Mouse (Mus musculus) hindbrain, embryonic 10.5 days (tissue): ENCODE results near the gene Txnrd1. TPM values are rescaled to one million over a fixed set of nuclear protein-coding genes. Genes with fewer than 3 reads are reported as not detected.

Experiments
- DNase-seq: peaks from one replicate; pipeline ENCODE4 v3.0.0-alpha.2; 2017; ENCODE audit warnings: low spot score
- H3K27ac ChIP-seq: fragments of 300-500 bp; sonication (generic); 2 replicates; pipeline ENCODE4 v1.5.1; 2016; ENCODE audit warnings: mild to moderate bottlenecking, moderate library complexity
- H3K27me3 ChIP-seq: fragments of 300-500 bp; sonication (generic); 2 replicates; pipeline ENCODE4 v1.6.1; 2016; ENCODE audit warnings: mild to moderate bottlenecking; ENCODE audit not compliant: poor library complexity, insufficient read depth, severe bottlenecking
- H3K36me3 ChIP-seq: fragments of 300-500 bp; sonication (generic); 2 replicates; pipeline ENCODE4 v1.6.1; 2016; ENCODE audit warnings: mild to moderate bottlenecking, moderate library complexity
- H3K4me1 ChIP-seq: fragments of 300-500 bp; sonication (generic); replicated peaks from 2 replicates; pipeline ENCODE4 v1.6.1; 2016; ENCODE audit warnings: mild to moderate bottlenecking
- H3K4me3 ChIP-seq: fragments of 300-500 bp; sonication (generic); 2 replicates; pipeline ENCODE4 v1.5.1; 2016; ENCODE audit warnings: mild to moderate bottlenecking, moderate library complexity
- H3K9me3 ChIP-seq: fragments of 300-500 bp; sonication (generic); 2 replicates; pipeline ENCODE4 v1.6.1; 2016; ENCODE audit warnings: mild to moderate bottlenecking, moderate library complexity
- WGBS: fragments of 180-500 bp; shearing (Covaris S2); methylation state at CpG from one replicate; pipeline ENCODE4 v1.1.7; 2016; 5-methylcytosine and 5-hydroxymethylcytosine counted together
- polyA plus RNA-seq: library from polyadenylated mRNA; unstranded; fragments of >200 nt; fragmentation: Nextera tagmentation; extraction: Ambion mirVana; gene quantifications from 2 replicates; pipeline ENCODE4 v1.2.1, GENCODE M21; 2016

The Txnrd1 gene
- polyA plus RNA-seq, 1 experiment from 2014 or later: 164 TPM

GRCm38 (mm10) chr10:82858691-82859532 is 25.2 kb downstream of the Txnrd1 start:
- peak; percentile 92 for DNase-seq
- Histone ChIP-seq H3K27me3 (no peaks in the 10 kb centered on the region), H3K9me3 (no peaks in the 10 kb centered on the region), H3K36me3 (peaks cover 20% of the 10 kb centered on the region), H3K27ac (peak overlapping the region; percentile 98), H3K4me3 (peak overlapping the region; percentile 87), H3K4me1 (peaks cover 46% of the 10 kb centered on the region)
- WGBS: under 1% methylated on average over 49 of the region's 49 CpGs

GRCm38 (mm10) chr10:82859533-82859915 is 25.8 kb downstream of the Txnrd1 start:
- Histone ChIP-seq H3K4me1 (peaks cover 46% of the 10 kb centered on the region), H3K4me3 (peak overlapping the region; percentile 87), H3K9me3 (no peaks in the 10 kb centered on the region), H3K27me3 (no peaks in the 10 kb centered on the region), H3K27ac (peak overlapping the region; percentile 98), H3K36me3 (peaks cover 26% of the 10 kb centered on the region)
- peak; percentile 57 for DNase-seq
- WGBS: under 1% methylated on average over 8 of the region's 8 CpGs

GRCm38 (mm10) chr10:82860181-82860928 is 26.6 kb downstream of the Txnrd1 start:
- under 1% methylated on average over 50 of the region's 50 CpGs for WGBS
- H3K36me3 ChIP-seq: peaks cover 31% of the 10 kb centered on the region
- H3K9me3 ChIP-seq: no peaks in the 10 kb centered on the region
- peaks cover 46% of the 10 kb centered on the region for H3K4me1 ChIP-seq
- peak; percentile 84 for DNase-seq
- peak overlapping the region; percentile 87 for H3K4me3 ChIP-seq
- peak overlapping the region; percentile 98 for H3K27ac ChIP-seq
- H3K27me3 ChIP-seq: no peaks in the 10 kb centered on the region

GRCm38 (mm10) chr10:82860929-82861315 is 27.2 kb downstream of the Txnrd1 start:
- Histone ChIP-seq H3K36me3 (peaks cover 36% of the 10 kb centered on the region), H3K4me1 (peaks cover 45% of the 10 kb centered on the region), H3K9me3 (no peaks in the 10 kb centered on the region), H3K27me3 (no peaks in the 10 kb centered on the region), H3K27ac (peak overlapping the region; percentile 98), H3K4me3 (peak overlapping the region; percentile 87)
- WGBS: 7% methylated on average over 8 of the region's 8 CpGs
- no peak for DNase-seq

GRCm38 (mm10) chr10:82863106-82863680 is 29.4 kb downstream of the Txnrd1 start:
- Histone ChIP-seq H3K4me3 (no peak overlapping the region), H3K27me3 (no peaks in the 10 kb centered on the region), H3K36me3 (peaks cover 59% of the 10 kb centered on the region), H3K9me3 (no peaks in the 10 kb centered on the region), H3K27ac (peak overlapping the region; percentile 29; the same call in 1 of the 2 replicates), H3K4me1 (peaks cover 42% of the 10 kb centered on the region)
- 91% methylated on average over 5 of the region's 5 CpGs for WGBS
- no peak for DNase-seq

GRCm38 (mm10) chr10:82863827-82864226 is 30.1 kb downstream of the Txnrd1 start:
- DNase-seq: no peak
- Histone ChIP-seq H3K27ac (no peak overlapping the region), H3K27me3 (no peaks in the 10 kb centered on the region), H3K9me3 (no peaks in the 10 kb centered on the region), H3K36me3 (peaks cover 65% of the 10 kb centered on the region), H3K4me1 (peaks cover 39% of the 10 kb centered on the region), H3K4me3 (no peak overlapping the region)
- 92% methylated on average over 7 of the region's 7 CpGs for WGBS

GRCm38 (mm10) chr10:82866356-82866755 is 32.6 kb downstream of the Txnrd1 start, which contains the start of gene Eid3:
TSS of gene Eid3 (plus strand) at chr10:82866626.
- Histone ChIP-seq H3K4me3 (no peak within 1 kb of the TSS), H3K9me3 (no peaks in the 10 kb centered on the region), H3K27me3 (no peaks in the 10 kb centered on the region), H3K27ac (no peak within 1 kb of the TSS), H3K4me1 (peaks cover 33% of the 10 kb centered on the region), H3K36me3 (peaks cover 90% of the 10 kb centered on the region)
- DNase-seq: no peak
- WGBS: 59% methylated on average over 9 of the region's 9 CpGs

GRCm38 (mm10) chr10:82866832-82867231 is 33.1 kb downstream of the Txnrd1 start:
- 86% methylated on average over 18 of the region's 18 CpGs for WGBS
- Histone ChIP-seq H3K36me3 (peaks cover 91% of the 10 kb centered on the region), H3K4me1 (peaks cover 28% of the 10 kb centered on the region), H3K27me3 (no peaks in the 10 kb centered on the region), H3K4me3 (no peak overlapping the region), H3K27ac (no peak overlapping the region), H3K9me3 (no peaks in the 10 kb centered on the region)
- no peak for DNase-seq

- WGBS: 91% methylated on average over 6 of the region's 6 CpGs
- Histone ChIP-seq H3K9me3 (no peaks in the 10 kb centered on the region), H3K27ac (no peak overlapping the region), H3K27me3 (no peaks in the 10 kb centered on the region), H3K4me1 (peaks cover 16% of the 10 kb centered on the region), H3K36me3 (peaks cover 89% of the 10 kb centered on the region), H3K4me3 (no peak overlapping the region)
- DNase-seq: no peak
Observed at GRCm38 (mm10) chr10:82868418-82869086, 34.8 kb downstream of the Txnrd1 start.

- no peak for DNase-seq
- Histone ChIP-seq H3K4me1 (peaks cover 5% of the 10 kb centered on the region; the same call in 1 of the 2 replicates), H3K27ac (no peak overlapping the region), H3K36me3 (peaks cover 93% of the 10 kb centered on the region), H3K27me3 (no peaks in the 10 kb centered on the region), H3K9me3 (no peaks in the 10 kb centered on the region), H3K4me3 (no peak overlapping the region)
- WGBS: 92% methylated on average over 10 of the region's 10 CpGs
Observed at GRCm38 (mm10) chr10:82875446-82875845, 41.7 kb downstream of the Txnrd1 start.

- no peak overlapping the region for H3K27ac ChIP-seq
- H3K36me3 ChIP-seq: peaks cover 93% of the 10 kb centered on the region
Observed at GRCm38 (mm10) chr10:82876076-82876796, 42.5 kb downstream of the Txnrd1 start.

GRCm38 (mm10) chr10:82887354-82887753 is 53.6 kb downstream of the Txnrd1 start:
- H3K27me3 ChIP-seq: no peaks in the 10 kb centered on the region
- WGBS: 93% methylated on average over 6 of the region's 6 CpGs
- H3K27ac ChIP-seq: no peak overlapping the region
- H3K36me3 ChIP-seq: peaks cover 97% of the 10 kb centered on the region
- no peak for DNase-seq
- H3K4me1 ChIP-seq: peaks cover under 1% of the 10 kb centered on the region
- no peaks in the 10 kb centered on the region for H3K9me3 ChIP-seq
- H3K4me3 ChIP-seq: no peak overlapping the region

More at GRCm38 (mm10) chr10:82876076-82876796, 42.5 kb downstream of the Txnrd1 start:
- H3K4me3 ChIP-seq: no peak overlapping the region
- WGBS: 86% methylated on average over 16 of the region's 16 CpGs
- H3K9me3 ChIP-seq: no peaks in the 10 kb centered on the region
- H3K4me1 ChIP-seq: peaks cover 5% of the 10 kb centered on the region; the same call in 1 of the 2 replicates
- H3K27me3 ChIP-seq: no peaks in the 10 kb centered on the region
- no peak for DNase-seq
